In the genomic region with DNA sequence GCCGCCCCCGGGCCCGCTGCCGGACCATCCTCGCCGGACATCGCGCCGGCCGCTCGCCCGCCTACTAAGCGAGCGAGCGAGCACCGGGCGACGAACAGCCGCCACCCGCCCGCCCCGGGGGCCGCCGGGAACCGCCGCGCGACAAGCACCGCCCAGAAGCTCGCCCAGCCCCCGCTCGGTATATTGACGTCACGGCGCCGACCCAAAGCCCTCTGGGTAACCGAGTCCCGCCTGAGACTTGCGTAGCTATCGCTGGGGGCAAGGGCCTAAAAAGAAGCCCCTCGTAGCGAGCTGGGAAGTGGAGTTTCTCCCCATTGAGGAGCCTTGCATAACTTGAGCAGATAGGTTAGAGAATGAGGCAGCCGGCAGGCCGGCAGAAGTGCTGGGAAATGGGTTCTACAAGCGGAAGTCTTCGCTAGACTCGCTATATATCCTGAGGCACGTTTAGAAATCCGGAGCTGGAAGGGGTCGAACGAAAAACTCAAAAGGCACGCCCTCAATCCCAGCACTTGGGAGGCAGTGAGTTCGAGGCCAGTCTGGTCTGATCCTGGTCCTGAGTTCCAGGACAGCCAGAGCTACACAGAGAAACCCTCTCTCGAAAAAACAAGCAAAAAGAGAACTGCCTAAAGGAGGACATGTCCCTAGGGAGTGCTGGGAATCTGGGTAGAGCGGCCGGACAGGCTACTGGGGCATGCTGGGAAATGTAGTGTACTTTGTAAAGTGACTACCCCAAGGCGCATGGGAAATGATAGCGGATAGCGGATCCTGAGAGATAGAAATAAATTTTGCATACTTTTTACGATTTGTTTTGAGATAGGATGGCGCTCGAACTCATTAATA, we compare ENCODE assay signal across 7 mouse cellular contexts. TPM values are rescaled to one million over a fixed set of nuclear protein-coding genes. Genes with fewer than 3 reads are reported as not detected.
A peak's percentile ranks its signal among the peaks of the same experiment; 100 is the strongest.
DNase-seq lines count a peak whose midpoint lies in the region; ATAC-seq lines count a peak whose summit lies in the region.

Gene Ppp1r12c, minus strand, starts transcription at position 123 of the 840 bp plus-strand sequence.

- DNase-seq in adrenal gland, adult 18-20 months (ENCODE audit: low spot score in 2 of 2): peak; percentile 95 to 97
- DNase-seq in embryo, embryonic 11 days: peak; percentile 95
- DNase-seq in gastrocnemius, postnatal 36 days: peak; percentile 91 to 94
- DNase-seq in left cerebral cortex, postnatal 25 days (ENCODE audit: low spot score in 2 of 2): peak; percentile 96 to 97
- peak; percentile 93 for DNase-seq in midbrain, embryonic 10.5 days (ENCODE audit: low spot score)
- DNase-seq in right cerebral cortex, postnatal 4 days: peak; percentile 96

- under 1% methylated on average over 55 of the region's 62 CpGs for WGBS in intestine, embryonic 15.5 days
- under 1% methylated on average over 62 of the region's 62 CpGs for WGBS in midbrain, embryonic 10.5 days

- H3K36me3 ChIP-seq in intestine, embryonic 15.5 days: peaks cover 3% of the 10 kb centered on the region; the same call in 1 of the 2 replicates
- H3K36me3 ChIP-seq in midbrain, embryonic 10.5 days: peaks cover 12% of the 10 kb centered on the region

- H3K9ac ChIP-seq in intestine, embryonic 15.5 days: peak within 1 kb of the TSS; percentile 94

- peak within 1 kb of the TSS; percentile 79 for H3K4me2 ChIP-seq in intestine, embryonic 15.5 days (replicated peaks)

- peak; percentile 96 for ATAC-seq in intestine, embryonic 15.5 days

- intact Hi-C loops in gastrocnemius, postnatal 36 days (cut with DNase I): loop anchor here (10.0 kb wide), 1 partner anchor 357 kb away; no protein-coding TSS in a partner anchor
- intact Hi-C loops in left cerebral cortex, postnatal 25 days (cut with DNase I): loop anchor here (2.0 to 10.0 kb wide), 2 partner anchors 23 to 807 kb away; partner anchors contain the start of genes Mboat7 and Tsen34

- peak within 1 kb of the TSS; percentile 85 for H3K27ac ChIP-seq in intestine, embryonic 15.5 days
- H3K27ac ChIP-seq in midbrain, embryonic 10.5 days (replicated peaks): peak within 1 kb of the TSS; percentile 94

- H3K9me3 ChIP-seq in intestine, embryonic 15.5 days: no peaks in the 10 kb centered on the region
- H3K9me3 ChIP-seq in midbrain, embryonic 10.5 days (replicated peaks): no peaks in the 10 kb centered on the region

- H3K4me1 ChIP-seq in intestine, embryonic 15.5 days (replicated peaks): peaks cover 33% of the 10 kb centered on the region
- peaks cover 44% of the 10 kb centered on the region for H3K4me1 ChIP-seq in midbrain, embryonic 10.5 days

- H3K27me3 ChIP-seq in intestine, embryonic 15.5 days (replicated peaks): no peaks in the 10 kb centered on the region
- no peaks in the 10 kb centered on the region for H3K27me3 ChIP-seq in midbrain, embryonic 10.5 days (ENCODE audit: low read depth, poor library complexity, severe bottlenecking)

- H3K4me3 ChIP-seq in intestine, embryonic 15.5 days (replicated peaks): peak within 1 kb of the TSS; percentile 86
- peak within 1 kb of the TSS; percentile 96 for H3K4me3 ChIP-seq in midbrain, embryonic 10.5 days

RNA-seq across cellular contexts. Expression of gene Ppp1r12c, which starts in this region (rescaled TPM):
- total RNA-seq in adrenal gland, adult 18-20 months (2021): 10 to 100 TPM; 95.9 to 96.6 TPM
- 10 to 100 TPM; 18.3 to 19.4 TPM for total RNA-seq in gastrocnemius, postnatal 36 days (2021)
- 42.4 and 45.8 TPM in 2 replicates for polyA plus RNA-seq in intestine, embryonic 15.5 days (2015; fragmentation: Nextera tagmentation; extraction: Ambion mirVana)
- 100 to 1,000 TPM; 131 to 156 TPM for total RNA-seq in left cerebral cortex, postnatal 25 days (2021)
- 33.5 and 40.4 TPM in 2 replicates for polyA plus RNA-seq in midbrain, embryonic 10.5 days (2016; fragmentation: Nextera tagmentation; extraction: Ambion mirVana)

Comparison
In these comparisons a context has a peak if more than half of its experiments do, and no peak if none do; other contexts are left out.
1. Peak in every context shown above with its lines: DNase-seq, ATAC-seq, H3K4me3 ChIP-seq and H3K27ac ChIP-seq.
2. RNA of gene Ppp1r12c (total RNA-seq): 131 to 156 TPM in left cerebral cortex, postnatal 25 days and 95.9 to 96.6 TPM in adrenal gland, adult 18-20 months; 18.3 to 19.4 TPM in gastrocnemius, postnatal 36 days; every median in the first group is over 4 times any median in the second.